Mouse (Mus musculus): Measurements from ENCODE around the gene Catsper2.

Catsper2 gene

GRCm38 (mm10) chr2:121354378-121354777 lies 59.2 kb downstream of the Catsper2 start:
- no peak for DNase-seq (ENCODE audit: low spot score)

DNA sequence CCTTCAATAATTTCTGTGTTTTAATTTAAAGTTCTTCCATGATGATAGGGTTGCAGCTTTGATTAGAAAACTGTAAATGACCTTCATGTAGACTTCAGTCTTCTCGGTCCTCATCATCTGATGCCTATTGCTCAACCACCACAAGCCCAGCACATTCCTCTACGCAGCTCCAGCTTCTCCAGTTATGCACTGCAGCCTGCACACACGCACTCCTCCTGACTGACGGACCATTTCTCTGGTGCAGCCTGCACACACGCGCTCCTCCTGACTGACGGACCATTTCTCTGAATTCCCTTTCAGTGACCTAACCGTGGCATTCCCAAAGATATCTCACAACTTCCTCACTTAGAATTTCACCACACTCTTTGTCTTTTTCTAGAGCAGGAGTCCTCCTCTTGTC lies 60.4 kb downstream of the Catsper2 start:
- no peak for DNase-seq (ENCODE audit: low spot score)
